In genomic region chr2:129038426-129038936, GRCm38 (mm10) we compare ENCODE assay signal across 7 mouse cellular contexts. TPM values are rescaled to one million over a fixed set of nuclear protein-coding genes. Genes with fewer than 3 reads are reported as not detected.
DNase-seq lines count a peak whose midpoint lies in the region; ATAC-seq and TF ChIP-seq lines count a peak whose summit lies in the region.

No protein-coding gene starts in this region.

- no peak for TF ChIP-seq CTCF in liver, adult 2 months (IDR thresholded peaks at IDR 0.05; ENCODE audit: low read depth, low read length)
- TF ChIP-seq CTCF in olfactory bulb, adult 2 months (IDR thresholded peaks at IDR 0.05; ENCODE audit: insufficient read depth, low read depth, low read length), result no peak

- H3K4me3 ChIP-seq in liver, adult 2 months (ENCODE audit: insufficient read depth, low read depth, low read length), result 0 out of 2 replicates have a peak overlapping the region, but pooled peaks have one; percentile 4
- peak overlapping the region; percentile 42 for H3K4me3 ChIP-seq in brown adipose tissue, adult 24 weeks (ENCODE audit: insufficient read depth, low read depth, low read length)
- peak overlapping the region; percentile 48 for H3K4me3 ChIP-seq in forebrain, embryonic 12.5 days (replicated peaks)
- peak overlapping the region; percentile 41 for H3K4me3 ChIP-seq in limb, embryonic 14.5 days (replicated peaks; ENCODE audit: low read length)
- H3K4me3 ChIP-seq in olfactory bulb, adult 2 months (ENCODE audit: insufficient read depth, low read depth, low read length), result peak overlapping the region; percentile 40

- H3K9me3 ChIP-seq in forebrain, embryonic 12.5 days, result no peaks in the 10 kb centered on the region
- H3K9me3 ChIP-seq in limb, embryonic 14.5 days (ENCODE audit: control insufficient read depth, low read length), result no peaks in the 10 kb centered on the region

- H3K27me3 ChIP-seq in liver, adult 2 months (ENCODE audit: control insufficient read depth, insufficient read depth, low read length), result peaks cover 11% of the 10 kb centered on the region
- peaks cover 37% of the 10 kb centered on the region for H3K27me3 ChIP-seq in forebrain, embryonic 12.5 days
- H3K27me3 ChIP-seq in limb, embryonic 14.5 days (ENCODE audit: control insufficient read depth, insufficient read depth, low read length), result peaks cover 23% of the 10 kb centered on the region

- H3K36me3 ChIP-seq in liver, adult 2 months (ENCODE audit: control insufficient read depth, insufficient read depth, low read length), result no peaks in the 10 kb centered on the region
- H3K36me3 ChIP-seq in forebrain, embryonic 12.5 days (replicated peaks), result no peaks in the 10 kb centered on the region
- no peaks in the 10 kb centered on the region for H3K36me3 ChIP-seq in limb, embryonic 14.5 days (ENCODE audit: control insufficient read depth, insufficient read depth, low read length)

- no peak for DNase-seq in liver, adult 2 months (ENCODE audit: extremely low read depth, low read depth, low spot score)
- no peak for DNase-seq in liver
- no peak for DNase-seq in limb, embryonic 14.5 days (ENCODE audit: low spot score)
- DNase-seq in urinary bladder, postnatal 4 days (ENCODE audit: low spot score in 2 of 2), result no peak

- no peak for ATAC-seq in forebrain, embryonic 12.5 days (ENCODE audit: low FRiP score)
- no peak for ATAC-seq in limb, embryonic 14.5 days (ENCODE audit: low FRiP score, low read depth)

- TF ChIP-seq POLR2A in liver, adult 2 months (IDR thresholded peaks at IDR 0.05; ENCODE audit: extremely low read depth, insufficient read depth, low read length), result no peak
- TF ChIP-seq POLR2A in limb, embryonic 14.5 days (IDR thresholded peaks at IDR 0.05; ENCODE audit: borderline replicate concordance, extremely low read depth, insufficient read depth, insufficient read length), result no peak
- no peak for TF ChIP-seq POLR2A in olfactory bulb, adult 2 months (IDR thresholded peaks at IDR 0.05; ENCODE audit: insufficient read depth, low read depth, low read length)

- WGBS in liver, adult 2 months, result 34% methylated on average over 15 of the region's 15 CpGs
- 33% methylated on average over 15 of the region's 15 CpGs for WGBS in forebrain, embryonic 12.5 days
- WGBS in limb, embryonic 14.5 days, result 28% methylated on average over 15 of the region's 15 CpGs
- WGBS in olfactory bulb, adult 2 months, result 22% methylated on average over 15 of the region's 15 CpGs

- H3K79me2 ChIP-seq in liver, adult 2 months (ENCODE audit: control insufficient read depth, insufficient read depth, low read length), result no peaks in the 10 kb centered on the region

- H3K27ac ChIP-seq in liver, adult 2 months (replicated peaks; ENCODE audit: insufficient read depth, low read depth, low read length), result no peak overlapping the region
- H3K27ac ChIP-seq in brown adipose tissue, adult 24 weeks (replicated peaks; ENCODE audit: low read depth, low read length), result no peak overlapping the region
- no peak overlapping the region for H3K27ac ChIP-seq in forebrain, embryonic 12.5 days
- H3K27ac ChIP-seq in limb, embryonic 14.5 days (replicated peaks; ENCODE audit: low read depth, low read length), result no peak overlapping the region
- no peak overlapping the region for H3K27ac ChIP-seq in olfactory bulb, adult 2 months (ENCODE audit: insufficient read depth, low read depth, low read length)

- H3K9ac ChIP-seq in liver, adult 2 months (ENCODE audit: low read depth, low read length), result peak overlapping the region; percentile 36; the same call in 1 of the 2 replicates
- H3K9ac ChIP-seq in forebrain, embryonic 12.5 days, result peak overlapping the region; percentile 56
- H3K9ac ChIP-seq in limb, embryonic 14.5 days (ENCODE audit: low read depth, low read length, severe bottlenecking), result peak overlapping the region; percentile 52

- peaks cover 4% of the 10 kb centered on the region for H3K4me1 ChIP-seq in liver, adult 2 months (ENCODE audit: control insufficient read depth, insufficient read depth, low read length)
- H3K4me1 ChIP-seq in brown adipose tissue, adult 24 weeks (ENCODE audit: control insufficient read depth, insufficient read depth, insufficient read length, low read length), result no peaks in the 10 kb centered on the region
- peaks cover 13% of the 10 kb centered on the region for H3K4me1 ChIP-seq in forebrain, embryonic 12.5 days
- H3K4me1 ChIP-seq in limb, embryonic 14.5 days (ENCODE audit: control insufficient read depth, insufficient read depth, low read length), result peaks cover 8% of the 10 kb centered on the region; the same call in 1 of the 2 replicates
- H3K4me1 ChIP-seq in olfactory bulb, adult 2 months (ENCODE audit: control insufficient read depth, insufficient read depth, low read length), result peaks cover 13% of the 10 kb centered on the region

- H3K4me2 ChIP-seq in forebrain, embryonic 12.5 days, result peak overlapping the region; percentile 88
- H3K4me2 ChIP-seq in limb, embryonic 14.5 days (replicated peaks; ENCODE audit: low read depth, low read length, severe bottlenecking), result peak overlapping the region; percentile 87

RNA-seq across cellular contexts. Expression of gene Vinac1, which starts 9.5 kb away (rescaled TPM):
- 0.09 and 0.13 TPM in 2 replicates for total RNA-seq in liver, adult 2 months (2014; rRNA removed)
- polyA plus RNA-seq in liver, adult 2 months (2012; rRNA removed), result 0.04 and 0.12 TPM in 2 replicates
- polyA plus RNA-seq in brown adipose tissue, adult 24 weeks (2012; ENCODE audit: insufficient read depth, insufficient read length, missing spikeins), result 0.25 TPM in 1 of 2 replicates, not detected in the other
- 0.20 and 0.21 TPM in 2 replicates for polyA plus RNA-seq in forebrain, embryonic 12.5 days (2016; fragmentation: Nextera tagmentation; extraction: Ambion mirVana)
- polyA plus RNA-seq in limb, embryonic 14.5 days (2012; rRNA removed), result 0.22 and 0.23 TPM in 2 replicates
- 0.12 TPM in 1 of 2 replicates, not detected in the other for polyA plus RNA-seq in limb, embryonic 14.5 days (2014; fragmentation: Nextera tagmentation; extraction: Ambion mirVana)
- polyA plus RNA-seq in olfactory bulb, adult 2 months (2012; ENCODE audit: insufficient read depth, insufficient read length, low replicate concordance, missing spikeins), result not detected in 2 replicates

RNA-seq across cellular contexts. Expression of gene Ttl, which starts 27.3 kb away (rescaled TPM):
- 3.3 and 3.8 TPM in 2 replicates for total RNA-seq in liver, adult 2 months (2014; rRNA removed)
- 1.9 and 2.4 TPM in 2 replicates for polyA plus RNA-seq in liver, adult 2 months (2012; rRNA removed)
- 11.6 and 14.0 TPM in 2 replicates for polyA plus RNA-seq in brown adipose tissue, adult 24 weeks (2012; ENCODE audit: insufficient read depth, insufficient read length, missing spikeins)
- polyA plus RNA-seq in forebrain, embryonic 12.5 days (2016; fragmentation: Nextera tagmentation; extraction: Ambion mirVana), result 16.9 and 18.1 TPM in 2 replicates
- 15.8 and 16.9 TPM in 2 replicates for polyA plus RNA-seq in limb, embryonic 14.5 days (2012; rRNA removed)
- polyA plus RNA-seq in limb, embryonic 14.5 days (2014; fragmentation: Nextera tagmentation; extraction: Ambion mirVana), result 20.2 and 20.4 TPM in 2 replicates
- polyA plus RNA-seq in olfactory bulb, adult 2 months (2012; ENCODE audit: insufficient read depth, insufficient read length, low replicate concordance, missing spikeins), result not detected in 2 replicates
